Mouse (Mus musculus): ENCODE results near the gene Srarp. TPM values are rescaled to one million over a fixed set of nuclear protein-coding genes. Genes with fewer than 3 reads are reported as not detected.

Gene Srarp
- total RNA-seq, 2 experiments from 2014 or later, result 0.91 to 1.0 TPM

DNA sequence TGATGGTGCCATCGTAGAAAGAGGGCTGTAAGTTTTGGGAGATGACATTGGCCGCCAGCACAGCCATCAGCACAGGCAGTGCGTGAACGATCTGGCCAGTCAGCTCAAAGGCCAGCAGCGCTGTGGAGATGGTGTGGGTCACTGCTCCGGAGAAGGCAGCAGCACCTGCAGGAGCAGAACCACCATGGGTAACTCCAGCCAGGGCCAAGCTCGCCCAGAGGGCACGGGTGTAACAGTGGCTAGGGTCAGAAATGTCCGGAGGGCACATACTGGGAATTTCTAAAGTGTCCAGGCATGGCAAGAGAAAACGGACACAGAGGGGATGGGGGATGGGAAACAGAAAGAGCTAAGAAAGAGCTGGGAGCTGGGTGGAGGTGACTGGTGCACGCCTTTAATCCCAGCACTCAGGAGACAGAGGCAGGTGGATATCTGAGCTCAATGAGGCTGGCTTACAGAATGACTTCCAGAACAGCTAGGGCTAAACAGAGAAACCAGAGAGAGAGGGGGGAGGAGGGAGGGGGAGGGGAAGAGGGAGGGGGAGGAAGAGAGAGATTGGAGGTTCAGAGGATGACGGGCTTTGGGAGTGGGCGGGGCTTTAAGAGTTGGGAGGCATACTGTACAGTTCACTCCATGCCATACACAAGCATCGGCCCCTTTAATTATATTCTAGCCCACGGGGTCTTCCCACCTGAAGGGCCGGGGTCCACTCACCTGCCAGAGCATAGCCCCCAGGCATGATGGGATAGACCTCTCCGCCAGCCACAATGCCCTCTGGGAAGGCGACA, 46.3 kb downstream of the Srarp start:
- DNase-seq, result no peak

DNA sequence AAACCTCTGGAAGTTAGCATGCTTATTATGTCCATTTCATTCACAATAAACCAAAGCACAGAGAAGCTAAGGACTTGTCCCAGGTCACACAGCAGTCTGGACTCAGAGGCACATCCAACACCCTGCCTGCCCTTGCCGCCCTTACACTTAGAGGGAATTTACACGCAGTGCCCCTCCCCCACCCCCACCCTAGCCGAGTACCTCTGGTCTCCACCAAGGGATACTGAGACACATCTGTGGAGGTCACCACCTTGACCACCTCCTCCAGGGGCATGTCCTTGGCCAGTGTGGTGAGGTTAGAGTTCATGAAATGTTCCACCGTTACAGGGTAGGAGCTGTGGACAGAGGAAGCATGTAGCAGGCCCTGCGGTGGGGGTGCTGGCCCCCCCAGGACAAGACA, 48.0 kb downstream of the Srarp start:
- DNase-seq, result no peak

DNA sequence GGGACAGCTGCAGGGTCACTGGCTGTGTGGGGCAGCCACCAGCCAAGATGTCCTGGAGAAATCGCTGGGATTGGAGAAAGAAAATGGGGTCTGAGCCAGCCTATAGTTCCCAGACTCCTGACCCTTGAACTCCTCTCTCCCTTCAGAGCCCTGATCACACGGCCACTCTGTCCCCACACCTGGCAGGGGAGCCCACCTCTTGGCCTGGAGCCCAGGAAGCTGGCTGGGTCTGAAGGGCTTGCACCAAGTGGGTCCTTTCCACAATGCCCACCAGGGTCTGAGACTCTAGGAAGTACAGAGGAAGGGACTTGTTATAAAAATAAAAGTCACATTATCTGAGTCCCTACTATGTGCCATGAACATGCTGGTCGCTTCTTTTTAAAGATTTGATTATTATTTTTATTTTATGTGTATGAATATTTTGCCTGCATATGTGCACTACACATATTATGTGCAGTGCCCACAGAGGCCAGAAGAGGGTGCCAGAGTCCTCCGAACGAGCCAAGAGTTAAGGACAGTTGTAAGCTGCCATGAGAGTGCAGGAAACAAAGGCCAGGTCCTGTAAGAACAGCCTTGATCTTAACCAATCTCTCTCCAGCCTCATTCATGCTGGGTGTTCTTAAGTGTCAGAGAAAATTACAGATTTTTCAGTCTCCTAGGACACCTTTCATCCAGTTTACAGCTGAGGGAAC, 48.7 kb downstream of the Srarp start:
- DNase-seq, result no peak

DNA sequence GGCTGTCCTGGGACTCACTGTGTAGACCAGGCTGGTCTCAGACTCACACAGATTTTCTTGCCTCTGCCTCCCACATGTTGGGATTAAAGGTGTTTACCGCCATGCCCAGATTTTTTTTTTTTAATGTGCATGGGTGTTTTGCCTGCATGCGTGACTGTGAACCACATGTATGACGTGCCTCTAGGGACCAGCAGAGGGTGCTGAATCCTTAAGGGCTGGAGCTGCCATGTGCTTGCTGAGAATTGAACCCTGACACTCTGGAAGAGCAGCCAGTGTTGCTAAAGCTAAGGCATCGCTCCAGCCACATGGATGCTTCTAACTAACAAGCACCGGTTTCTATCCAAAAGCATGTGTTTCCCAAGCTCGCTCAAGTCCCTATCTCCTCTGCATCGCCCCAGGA, 49.8 kb downstream of the Srarp start:
- no peak for DNase-seq

DNA sequence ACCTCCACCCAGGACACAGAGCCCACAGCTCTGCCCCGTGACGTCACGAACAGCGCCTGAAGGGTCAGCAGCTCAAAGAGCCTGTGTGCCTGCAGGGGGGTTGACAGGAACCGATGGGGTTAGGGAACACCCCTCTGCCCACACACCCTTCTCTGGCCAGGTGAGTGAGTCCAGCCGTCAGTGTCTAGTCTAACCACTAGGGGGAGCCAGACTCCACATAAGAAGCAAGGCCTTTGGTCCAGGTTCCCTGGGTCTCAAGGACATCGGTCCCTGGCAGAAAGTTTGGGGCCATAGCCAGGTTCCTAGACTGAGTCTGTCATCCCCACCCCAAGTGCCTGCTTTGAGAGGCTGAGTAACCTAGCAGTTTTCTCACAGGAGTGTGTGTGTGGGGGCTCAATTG, 50.6 kb downstream of the Srarp start:
- DNase-seq, result no peak

Other genes starting within 250 kb of the Srarp start
- gene Rsg1, start 222.1 kb downstream of the Srarp start, total RNA-seq (2021), result under 1 TPM in 1 of 2 experiments, not detected in 1; 0.27 TPM
- under 1 TPM; 0.74 to 0.83 TPM for gene Arhgef19, start 196.6 kb downstream of the Srarp start, total RNA-seq (2021)
- 1 to 10 TPM; 1.3 to 2.0 TPM for gene Epha2, start 134.9 kb downstream of the Srarp start, total RNA-seq (2021)
- under 1 TPM in 1 of 2 experiments, not detected in 1; 0.29 TPM for gene Fam131c, start 67.9 kb downstream of the Srarp start, total RNA-seq (2021)
- under 1 TPM; 0.35 to 0.51 TPM for gene Clcnka, start 37.4 kb downstream of the Srarp start, total RNA-seq (2021)
- not detected for gene Clcnkb, start 20.1 kb downstream of the Srarp start, total RNA-seq (2021)
- 1,000 to 10,000 TPM in 1 of 2 experiments, 100 to 1,000 TPM in 1; 347 to 1,168 TPM for gene Hspb7, start 15.3 kb downstream of the Srarp start, total RNA-seq (2021)
- gene Zbtb17, start 8.5 kb upstream of the Srarp start, total RNA-seq (2021), result 10 to 100 TPM; 24.7 to 25.5 TPM
- 10 to 100 TPM; 18.6 to 19.9 TPM for gene Spen, start 102.5 kb upstream of the Srarp start, total RNA-seq (2021)
- 1 to 10 TPM; 1.5 to 4.7 TPM for gene Fblim1, start 170.0 kb upstream of the Srarp start, total RNA-seq (2021)
- 1 to 10 TPM; 1.2 to 2.3 TPM for gene Tmem82, start 182.5 kb upstream of the Srarp start, total RNA-seq (2021)
- 10 to 100 TPM; 14.7 to 14.8 TPM for gene Slc25a34, start 187.7 kb upstream of the Srarp start, total RNA-seq (2021)
- gene Plekhm2, start 228.8 kb upstream of the Srarp start, total RNA-seq (2021), result 10 to 100 TPM; 24.3 to 32.7 TPM
- 1 to 10 TPM; 1.4 to 2.3 TPM for gene Rsc1a1, start 249.5 kb upstream of the Srarp start, total RNA-seq (2021)